Mouse (Mus musculus): Measurements from ENCODE around the gene Gtf3c2.

DNA sequence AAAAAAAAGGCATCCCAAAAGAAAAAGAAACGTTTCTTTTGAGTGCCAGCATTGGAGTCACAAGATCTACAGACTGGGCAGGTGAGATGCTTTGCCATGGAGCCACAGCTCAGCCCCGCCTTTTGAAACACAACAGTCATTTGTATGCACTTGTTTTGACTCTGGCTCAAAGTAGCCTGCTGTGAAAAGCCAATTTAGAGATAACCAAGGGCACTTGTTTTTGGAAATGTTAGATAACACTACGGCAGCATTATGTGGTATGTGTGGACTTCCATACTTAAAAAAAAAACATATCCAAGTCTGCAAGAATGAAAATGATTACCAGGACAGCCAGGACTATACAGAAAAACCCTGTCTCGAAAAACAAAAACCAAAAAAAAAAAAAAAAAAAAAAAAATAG lies 3.7 kb upstream of the Gtf3c2 start:
- TF ChIP-seq CTCF (IDR thresholded peaks at IDR 0.05; ENCODE audit: borderline replicate concordance, control insufficient read depth, extremely low read depth, insufficient read depth, low read length, poor library complexity) (no peak), POLR2A (IDR thresholded peaks at IDR 0.05; ENCODE audit: control insufficient read depth, extremely low read depth, insufficient read depth, low read length, poor library complexity) (no peak)

Measured in thymus, adult 2 months (tissue).